Mouse (Mus musculus): Measurements from ENCODE around the gene Dlg2. TPM values are rescaled to one million over a fixed set of nuclear protein-coding genes. Genes with fewer than 3 reads are reported as not detected.
A peak's percentile ranks its signal among the peaks of the same experiment; 100 is the strongest.

The Dlg2 gene
- polyA plus RNA-seq, 1 experiment from 2014 or later: 3.0 TPM

- Histone ChIP-seq H3K4me3 (ENCODE audit: low read depth, low read length) (no peak overlapping the region), H3K4me2 (ENCODE audit: low read depth, low read length, severe bottlenecking) (no peak overlapping the region), H3K4me1 (replicated peaks; ENCODE audit: control insufficient read depth, insufficient read depth, low read length) (no peaks in the 10 kb centered on the region), H3K27me3 (ENCODE audit: control insufficient read depth, insufficient read depth, low read length) (no peaks in the 10 kb centered on the region), H3K9me3 (ENCODE audit: control insufficient read depth, low read length) (no peaks in the 10 kb centered on the region), H3K27ac (ENCODE audit: low read depth, low read length) (no peak overlapping the region), H3K9ac (ENCODE audit: low read length) (no peak overlapping the region), H3K36me3 (ENCODE audit: control insufficient read depth, insufficient read depth, low read length) (no peaks in the 10 kb centered on the region)
- DNase-seq (ENCODE audit: low spot score) (no peak), ATAC-seq (replicated peaks; ENCODE audit: low FRiP score) (no peak)
- WGBS: 89% methylated on average over 5 of the region's 5 CpGs
Measured at GRCm38 (mm10) chr7:91434739-91435138, 958.3 kb downstream of the Dlg2 start.

GRCm38 (mm10) chr7:91440326-91440725 is 963.9 kb downstream of the Dlg2 start:
- no peaks in the 10 kb centered on the region for H3K9me3 ChIP-seq (ENCODE audit: control insufficient read depth, low read length)
- DNase-seq (ENCODE audit: low spot score) (no peak), ATAC-seq (replicated peaks; ENCODE audit: low FRiP score) (no peak)
- H3K4me3 ChIP-seq (ENCODE audit: low read depth, low read length): no peak overlapping the region
- no peak overlapping the region for H3K9ac ChIP-seq (ENCODE audit: low read length)
- H3K27ac ChIP-seq (ENCODE audit: low read depth, low read length): no peak overlapping the region
- no peaks in the 10 kb centered on the region for H3K4me1 ChIP-seq (replicated peaks; ENCODE audit: control insufficient read depth, insufficient read depth, low read length)
- no peaks in the 10 kb centered on the region for H3K36me3 ChIP-seq (ENCODE audit: control insufficient read depth, insufficient read depth, low read length)
- H3K27me3 ChIP-seq (ENCODE audit: control insufficient read depth, insufficient read depth, low read length): no peaks in the 10 kb centered on the region
- WGBS: 83% methylated on average over 6 of the region's 6 CpGs
- H3K4me2 ChIP-seq (ENCODE audit: low read depth, low read length, severe bottlenecking): no peak overlapping the region

GRCm38 (mm10) chr7:91442447-91443376 is 966.2 kb downstream of the Dlg2 start:
- ATAC-seq (replicated peaks; ENCODE audit: low FRiP score) (peak; percentile 60), DNase-seq (ENCODE audit: low spot score) (no peak)
- Histone ChIP-seq H3K27me3 (ENCODE audit: control insufficient read depth, insufficient read depth, low read length) (no peaks in the 10 kb centered on the region), H3K4me2 (ENCODE audit: low read depth, low read length, severe bottlenecking) (no peak overlapping the region), H3K4me3 (ENCODE audit: low read depth, low read length) (no peak overlapping the region), H3K27ac (ENCODE audit: low read depth, low read length) (peak overlapping the region; percentile 52), H3K36me3 (ENCODE audit: control insufficient read depth, insufficient read depth, low read length) (no peaks in the 10 kb centered on the region), H3K4me1 (replicated peaks; ENCODE audit: control insufficient read depth, insufficient read depth, low read length) (no peaks in the 10 kb centered on the region), H3K9ac (ENCODE audit: low read length) (no peak overlapping the region), H3K9me3 (ENCODE audit: control insufficient read depth, low read length) (no peaks in the 10 kb centered on the region)
- 63% methylated on average over 11 of the region's 11 CpGs for WGBS

GRCm38 (mm10) chr7:91443377-91443714 is 966.9 kb downstream of the Dlg2 start:
- Histone ChIP-seq H3K4me3 (ENCODE audit: low read depth, low read length) (no peak overlapping the region), H3K4me2 (ENCODE audit: low read depth, low read length, severe bottlenecking) (no peak overlapping the region), H3K9me3 (ENCODE audit: control insufficient read depth, low read length) (no peaks in the 10 kb centered on the region), H3K27ac (ENCODE audit: low read depth, low read length) (peak overlapping the region; percentile 52), H3K36me3 (ENCODE audit: control insufficient read depth, insufficient read depth, low read length) (no peaks in the 10 kb centered on the region), H3K4me1 (replicated peaks; ENCODE audit: control insufficient read depth, insufficient read depth, low read length) (no peaks in the 10 kb centered on the region), H3K27me3 (ENCODE audit: control insufficient read depth, insufficient read depth, low read length) (no peaks in the 10 kb centered on the region), H3K9ac (ENCODE audit: low read length) (no peak overlapping the region)
- 73% methylated on average over 5 of the region's 5 CpGs for WGBS
- DNase-seq (ENCODE audit: low spot score) (no peak), ATAC-seq (replicated peaks; ENCODE audit: low FRiP score) (no peak)

GRCm38 (mm10) chr7:91443913-91444312 is 967.4 kb downstream of the Dlg2 start:
- ATAC-seq (replicated peaks; ENCODE audit: low FRiP score) (no peak), DNase-seq (ENCODE audit: low spot score) (no peak)
- 86% methylated on average over 3 of the region's 3 CpGs for WGBS
- H3K4me1 ChIP-seq (replicated peaks; ENCODE audit: control insufficient read depth, insufficient read depth, low read length): no peaks in the 10 kb centered on the region
- no peaks in the 10 kb centered on the region for H3K36me3 ChIP-seq (ENCODE audit: control insufficient read depth, insufficient read depth, low read length)
- H3K9me3 ChIP-seq (ENCODE audit: control insufficient read depth, low read length): no peaks in the 10 kb centered on the region
- no peak overlapping the region for H3K27ac ChIP-seq (ENCODE audit: low read depth, low read length)
- H3K4me2 ChIP-seq (ENCODE audit: low read depth, low read length, severe bottlenecking): no peak overlapping the region
- no peaks in the 10 kb centered on the region for H3K27me3 ChIP-seq (ENCODE audit: control insufficient read depth, insufficient read depth, low read length)
- no peak overlapping the region for H3K9ac ChIP-seq (ENCODE audit: low read length)
- H3K4me3 ChIP-seq (ENCODE audit: low read depth, low read length): no peak overlapping the region

- WGBS: 87% methylated on average over 3 of the region's 3 CpGs
- Histone ChIP-seq H3K9ac (ENCODE audit: low read length) (no peak overlapping the region), H3K4me3 (ENCODE audit: low read depth, low read length) (no peak overlapping the region), H3K4me2 (ENCODE audit: low read depth, low read length, severe bottlenecking) (no peak overlapping the region), H3K36me3 (ENCODE audit: control insufficient read depth, insufficient read depth, low read length) (no peaks in the 10 kb centered on the region), H3K4me1 (replicated peaks; ENCODE audit: control insufficient read depth, insufficient read depth, low read length) (no peaks in the 10 kb centered on the region), H3K27ac (ENCODE audit: low read depth, low read length) (no peak overlapping the region), H3K27me3 (ENCODE audit: control insufficient read depth, insufficient read depth, low read length) (no peaks in the 10 kb centered on the region), H3K9me3 (ENCODE audit: control insufficient read depth, low read length) (no peaks in the 10 kb centered on the region)
- ATAC-seq (replicated peaks; ENCODE audit: low FRiP score): no peak
- DNase-seq (ENCODE audit: low spot score): no peak
Measured at GRCm38 (mm10) chr7:91444728-91445127, 968.3 kb downstream of the Dlg2 start.

- ATAC-seq (replicated peaks; ENCODE audit: low FRiP score): no peak
- H3K27ac ChIP-seq (ENCODE audit: low read depth, low read length): no peak overlapping the region
- no peaks in the 10 kb centered on the region for H3K4me1 ChIP-seq (replicated peaks; ENCODE audit: control insufficient read depth, insufficient read depth, low read length)
- no peaks in the 10 kb centered on the region for H3K9me3 ChIP-seq (ENCODE audit: control insufficient read depth, low read length)
- H3K4me3 ChIP-seq (ENCODE audit: low read depth, low read length): no peak overlapping the region
- DNase-seq (ENCODE audit: low spot score): no peak
- H3K4me2 ChIP-seq (ENCODE audit: low read depth, low read length, severe bottlenecking): no peak overlapping the region
- 11% methylated on average over 1 of the region's 1 CpGs for WGBS
- no peak overlapping the region for H3K9ac ChIP-seq (ENCODE audit: low read length)
- no peaks in the 10 kb centered on the region for H3K27me3 ChIP-seq (ENCODE audit: control insufficient read depth, insufficient read depth, low read length)
- no peaks in the 10 kb centered on the region for H3K36me3 ChIP-seq (ENCODE audit: control insufficient read depth, insufficient read depth, low read length)
Measured at GRCm38 (mm10) chr7:91456796-91457195, 980.3 kb downstream of the Dlg2 start.

GRCm38 (mm10) chr7:91457207-91457606 is 980.7 kb downstream of the Dlg2 start:
- no peak overlapping the region for H3K4me2 ChIP-seq (ENCODE audit: low read depth, low read length, severe bottlenecking)
- 0% methylated on average over 1 of the region's 1 CpGs for WGBS
- H3K9me3 ChIP-seq (ENCODE audit: control insufficient read depth, low read length): no peaks in the 10 kb centered on the region
- peak; percentile 80 for ATAC-seq (replicated peaks; ENCODE audit: low FRiP score)
- no peaks in the 10 kb centered on the region for H3K36me3 ChIP-seq (ENCODE audit: control insufficient read depth, insufficient read depth, low read length)
- no peaks in the 10 kb centered on the region for H3K27me3 ChIP-seq (ENCODE audit: control insufficient read depth, insufficient read depth, low read length)
- H3K27ac ChIP-seq (ENCODE audit: low read depth, low read length): no peak overlapping the region
- no peak overlapping the region for H3K9ac ChIP-seq (ENCODE audit: low read length)
- DNase-seq (ENCODE audit: low spot score): peak; percentile 62
- H3K4me1 ChIP-seq (replicated peaks; ENCODE audit: control insufficient read depth, insufficient read depth, low read length): no peaks in the 10 kb centered on the region
- H3K4me3 ChIP-seq (ENCODE audit: low read depth, low read length): no peak overlapping the region

- H3K9me3 ChIP-seq (ENCODE audit: control insufficient read depth, low read length): no peaks in the 10 kb centered on the region
- no peak for ATAC-seq (replicated peaks; ENCODE audit: low FRiP score)
- WGBS: 84% methylated on average over 3 of the region's 3 CpGs
- no peak for DNase-seq (ENCODE audit: low spot score)
- no peaks in the 10 kb centered on the region for H3K27me3 ChIP-seq (ENCODE audit: control insufficient read depth, insufficient read depth, low read length)
- H3K4me3 ChIP-seq (ENCODE audit: low read depth, low read length): no peak overlapping the region
- no peak overlapping the region for H3K9ac ChIP-seq (ENCODE audit: low read length)
- H3K4me2 ChIP-seq (ENCODE audit: low read depth, low read length, severe bottlenecking): no peak overlapping the region
- H3K27ac ChIP-seq (ENCODE audit: low read depth, low read length): no peak overlapping the region
- H3K36me3 ChIP-seq (ENCODE audit: control insufficient read depth, insufficient read depth, low read length): no peaks in the 10 kb centered on the region
- H3K4me1 ChIP-seq (replicated peaks; ENCODE audit: control insufficient read depth, insufficient read depth, low read length): no peaks in the 10 kb centered on the region
Measured at GRCm38 (mm10) chr7:91461352-91461751, 984.9 kb downstream of the Dlg2 start.

All from forebrain, embryonic 11.5 days (tissue).